Mouse (Mus musculus) thymus, adult 2 months (tissue): ENCODE results near the gene Gm49361.

Experiments
- CTCF ChIP-seq: fragments of 200-500 bp; IDR thresholded peaks from 2 replicates; pipeline ENCODE4 v1.5.1; 2012; ENCODE audit warnings: mild to moderate bottlenecking, control low read depth, low read length, moderate library complexity, borderline replicate concordance; ENCODE audit not compliant: control insufficient read depth, poor library complexity, insufficient read depth; ENCODE audit errors: extremely low read depth
- POLR2A ChIP-seq: fragments of 200-500 bp; IDR thresholded peaks from 2 replicates; pipeline ENCODE4 v1.6.1; 2012; ENCODE audit warnings: mild to moderate bottlenecking, low read length, control low read depth, moderate library complexity; ENCODE audit not compliant: control insufficient read depth, poor library complexity, insufficient read depth; ENCODE audit errors: extremely low read depth

GRCm38 (mm10) chr14:57617675-57618074, 128.2 kb downstream of the Gm49361 start:
- TF ChIP-seq POLR2A (no peak), CTCF (no peak)
